12 mouse cellular contexts compared by ENCODE assay signal in the genomic region with DNA sequence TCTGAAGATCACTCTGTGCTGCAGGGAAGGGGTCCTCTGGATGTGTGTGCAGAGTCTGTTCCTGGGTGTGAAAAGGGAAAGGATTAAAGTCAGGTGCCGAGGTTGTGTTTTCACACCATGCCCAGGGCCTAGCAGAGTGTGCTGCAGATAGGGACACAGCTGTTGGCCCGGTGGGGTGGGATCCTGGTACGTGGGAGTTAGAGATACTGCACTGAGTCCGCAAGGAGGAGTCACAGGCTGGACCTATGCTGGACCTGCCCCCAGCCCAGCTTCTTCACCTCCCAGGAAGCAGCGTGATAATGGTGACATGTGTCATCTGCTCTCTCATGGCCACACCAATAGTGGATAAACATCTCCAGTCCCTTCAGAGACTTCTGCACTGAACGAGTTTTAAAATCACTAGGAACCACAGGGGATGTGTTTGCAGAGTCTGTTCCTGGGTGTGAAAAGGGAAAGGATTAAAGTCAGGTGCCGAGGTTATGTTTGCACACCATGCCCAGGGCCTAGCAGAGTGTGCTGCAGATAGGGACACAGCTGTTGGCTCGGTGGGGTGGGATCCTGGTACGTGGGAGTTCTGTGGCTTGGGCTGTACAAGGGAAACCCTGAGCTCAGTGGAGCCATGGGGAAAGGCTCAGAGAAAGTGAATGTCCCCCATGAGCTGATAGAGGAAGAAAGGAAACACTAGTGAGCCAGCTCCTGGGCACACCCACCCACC. TPM values are rescaled to one million over a fixed set of nuclear protein-coding genes. Genes with fewer than 3 reads are reported as not detected.
DNase-seq lines count a peak whose midpoint lies in the region; ATAC-seq lines count a peak whose summit lies in the region.
"Had no signal": no experiment of that assay in that cellular context is flagged by ENCODE, and none has a peak within 500 bp of the region (broad histone marks: within the 10 kb centered on the region; RNA-seq: fewer than 3 reads in every experiment).

No protein-coding gene starts in this region.

- H3K9ac ChIP-seq in kidney, embryonic 14.5 days (ENCODE audit: low read depth, low read length): no peak overlapping the region
- no peak overlapping the region for H3K9ac ChIP-seq in stomach, embryonic 14.5 days (replicated peaks; ENCODE audit: low read depth, low read length)

- ATAC-seq in kidney, embryonic 14.5 days (ENCODE audit: low FRiP score, low TSS enrichment): peak; percentile 49; the same call in 1 of the 2 replicates
- peak; percentile 76 for ATAC-seq in stomach, embryonic 14.5 days (ENCODE audit: insufficient number of reproducible peaks, insufficient read depth, low FRiP score, low read depth)

- no peak for DNase-seq in kidney, adult 9 months
- no peak for DNase-seq in embryonic facial prominence, embryonic 10.5 days (ENCODE audit: low spot score)
- DNase-seq in liver: peak; percentile 85
- DNase-seq in cerebellum, postnatal 4 days (ENCODE audit: low spot score in 2 of 2): no peak
- DNase-seq in T-cell, adult 2 months (ENCODE audit: low spot score): no peak
- DNase-seq: cerebellum, postnatal 10 days; left cerebral cortex, postnatal 4 days; lung, postnatal 4 days; retina, postnatal 1 day; thymus, postnatal 14 days had no signal

- no peaks in the 10 kb centered on the region for H3K27me3 ChIP-seq in kidney, embryonic 14.5 days (ENCODE audit: control insufficient read depth, insufficient read depth, low read length)
- peaks cover 5% of the 10 kb centered on the region for H3K27me3 ChIP-seq in embryonic facial prominence, embryonic 10.5 days (replicated peaks; ENCODE audit: low read depth, poor library complexity, severe bottlenecking)
- H3K27me3 ChIP-seq in stomach, embryonic 14.5 days (ENCODE audit: control insufficient read depth, insufficient read depth, low read length): no peaks in the 10 kb centered on the region

- H3K27ac ChIP-seq in kidney, embryonic 14.5 days (ENCODE audit: low read depth, low read length): no peak overlapping the region
- H3K27ac ChIP-seq in embryonic facial prominence, embryonic 10.5 days (replicated peaks): 0 out of 2 replicates have a peak overlapping the region, but pooled peaks have one; percentile 44
- H3K27ac ChIP-seq in stomach, embryonic 14.5 days (ENCODE audit: low read length): peak overlapping the region; percentile 58; the same call in 1 of the 2 replicates

- 47% methylated on average over 9 of the region's 9 CpGs for WGBS in kidney, embryonic 14.5 days
- WGBS in embryonic facial prominence, embryonic 10.5 days: 71% methylated on average over 9 of the region's 9 CpGs
- WGBS in stomach, embryonic 14.5 days: 39% methylated on average over 9 of the region's 9 CpGs

- H3K4me2 ChIP-seq in kidney, embryonic 14.5 days (replicated peaks; ENCODE audit: low read depth, low read length): no peak overlapping the region
- H3K4me2 ChIP-seq in stomach, embryonic 14.5 days (replicated peaks; ENCODE audit: low read depth, low read length): no peak overlapping the region

- H3K4me3 ChIP-seq in kidney, embryonic 14.5 days (ENCODE audit: low read length): no peak overlapping the region
- no peak overlapping the region for H3K4me3 ChIP-seq in embryonic facial prominence, embryonic 10.5 days
- no peak overlapping the region for H3K4me3 ChIP-seq in stomach, embryonic 14.5 days (ENCODE audit: low read depth, low read length)

- H3K4me1 ChIP-seq in kidney, embryonic 14.5 days (ENCODE audit: control insufficient read depth, insufficient read depth, low read length): no peaks in the 10 kb centered on the region; the same call in 1 of the 2 replicates
- H3K4me1 ChIP-seq in embryonic facial prominence, embryonic 10.5 days: peaks cover 10% of the 10 kb centered on the region; the same call in 1 of the 2 replicates
- peaks cover 20% of the 10 kb centered on the region for H3K4me1 ChIP-seq in stomach, embryonic 14.5 days (ENCODE audit: control insufficient read depth, insufficient read depth, low read length)

- no peaks in the 10 kb centered on the region for H3K9me3 ChIP-seq in kidney, embryonic 14.5 days (ENCODE audit: control insufficient read depth, low read length)
- no peaks in the 10 kb centered on the region for H3K9me3 ChIP-seq in embryonic facial prominence, embryonic 10.5 days
- H3K9me3 ChIP-seq in stomach, embryonic 14.5 days (ENCODE audit: control insufficient read depth, low read depth, low read length): no peaks in the 10 kb centered on the region

- H3K36me3 ChIP-seq in kidney, embryonic 14.5 days (ENCODE audit: control insufficient read depth, insufficient read depth, low read length): no peaks in the 10 kb centered on the region
- H3K36me3 ChIP-seq in embryonic facial prominence, embryonic 10.5 days (replicated peaks): no peaks in the 10 kb centered on the region
- no peaks in the 10 kb centered on the region for H3K36me3 ChIP-seq in stomach, embryonic 14.5 days (ENCODE audit: control insufficient read depth, insufficient read depth, low read length)

RNA-seq across cellular contexts. Expression of gene Ano1, which starts 20.4 kb away (rescaled TPM):
- polyA plus RNA-seq in kidney, embryonic 14.5 days (2014; fragmentation: Nextera tagmentation; extraction: Ambion mirVana): 24.7 and 48.8 TPM in 2 replicates
- polyA plus RNA-seq in embryonic facial prominence, embryonic 10.5 days (2016; fragmentation: Nextera tagmentation; extraction: Ambion mirVana): 8.7 and 11.3 TPM in 2 replicates
- polyA plus RNA-seq in stomach, embryonic 14.5 days (2014; fragmentation: Nextera tagmentation; extraction: Ambion mirVana): 65.0 and 69.8 TPM in 2 replicates
